Mouse (Mus musculus): ENCODE results near the gene Cyb5r2.

Gene Cyb5r2

GRCm38 (mm10) chr7:107757308-107758151 is at the start of gene Cyb5r2:
Gene Cyb5r2, minus strand, starts transcription at chr7:107758032.
- no peak for DNase-seq (ENCODE audit: low read depth, low spot score)

DNA sequence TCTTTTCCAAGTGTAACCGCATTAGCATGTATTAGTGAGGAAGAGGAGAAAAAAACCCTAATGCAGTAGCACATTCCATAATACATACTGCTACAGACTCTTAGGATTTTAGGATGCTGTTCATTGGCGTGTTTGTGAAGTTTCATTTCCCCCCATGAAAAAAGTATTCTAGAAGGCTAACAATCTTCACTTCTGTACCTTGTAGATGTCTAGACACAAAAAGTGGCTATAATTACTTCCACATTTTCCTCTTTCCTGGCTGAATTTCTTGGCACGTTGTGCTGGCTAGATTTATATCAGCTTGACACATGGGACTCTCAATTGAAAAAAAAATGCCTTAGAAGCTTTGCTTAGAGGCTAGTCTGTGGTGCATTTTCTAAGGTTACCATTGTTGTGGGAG is 44.3 kb upstream of the Cyb5r2 start:
- DNase-seq (ENCODE audit: low read depth, low spot score): no peak

DNA sequence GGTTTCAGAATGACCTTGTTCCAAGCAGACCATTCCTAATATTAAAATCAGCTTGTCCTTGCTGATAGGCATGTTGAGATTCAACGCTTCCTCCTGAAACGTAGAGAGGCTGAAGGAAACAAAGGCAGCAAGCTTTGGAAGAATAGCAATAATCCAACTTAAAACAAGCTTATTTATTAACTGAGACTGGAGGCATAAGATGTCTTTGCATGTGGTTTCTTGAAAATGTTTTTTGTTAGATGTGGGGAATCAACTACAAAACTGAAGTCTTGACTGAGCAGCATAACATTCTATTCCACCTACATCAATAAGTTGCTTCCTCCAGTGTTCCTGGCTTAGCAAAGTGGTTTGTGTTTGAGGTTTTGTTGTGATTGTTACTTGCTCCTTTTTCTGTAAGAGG is 43.3 kb upstream of the Cyb5r2 start, which contains the start of gene Ovch2:
Ovch2 (minus strand) TSS at position 101 of the 400 bp plus-strand sequence.
- DNase-seq (ENCODE audit: low read depth, low spot score): no peak

DNA sequence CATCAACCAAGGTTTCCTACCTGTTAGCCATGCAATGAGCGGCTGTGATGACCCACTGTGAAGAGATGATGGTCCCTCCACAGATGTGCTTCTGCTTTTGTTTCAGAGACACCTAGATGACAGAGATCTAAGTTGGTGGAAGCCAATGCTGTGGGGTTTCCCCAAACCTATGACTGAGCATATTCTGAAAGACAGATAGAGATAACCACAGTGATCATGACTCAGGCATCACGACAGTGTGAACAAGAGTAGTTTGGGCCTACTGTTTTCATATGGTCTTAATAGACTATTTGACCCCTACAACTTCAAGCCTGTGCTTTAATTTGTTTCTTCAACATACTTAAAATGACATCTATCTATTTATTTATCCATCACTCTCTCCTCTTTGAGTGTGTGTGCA is 38.7 kb upstream of the Cyb5r2 start:
- no peak for DNase-seq (ENCODE audit: low read depth, low spot score)

- peak; percentile 15 for DNase-seq (ENCODE audit: low read depth, low spot score)
These were observed 30.3 kb upstream of the Cyb5r2 start for GRCm38 (mm10) chr7:107787977-107788620.

- DNase-seq (ENCODE audit: low read depth, low spot score): no peak
These were observed 21.8 kb upstream of the Cyb5r2 start for GRCm38 (mm10) chr7:107779611-107780010.

GRCm38 (mm10) chr7:107778216-107778615 is 20.4 kb upstream of the Cyb5r2 start:
- no peak for DNase-seq (ENCODE audit: low read depth, low spot score)

- DNase-seq (ENCODE audit: low read depth, low spot score): no peak
These were observed 13.0 kb upstream of the Cyb5r2 start for GRCm38 (mm10) chr7:107770812-107771211.

GRCm38 (mm10) chr7:107756748-107757147 is 1.1 kb downstream of the Cyb5r2 start:
- DNase-seq (ENCODE audit: low read depth, low spot score): no peak

- DNase-seq (ENCODE audit: low read depth, low spot score): no peak
These were observed 1.9 kb downstream of the Cyb5r2 start for GRCm38 (mm10) chr7:107755905-107756304.

- DNase-seq (ENCODE audit: low read depth, low spot score): no peak
These were observed 5.8 kb downstream of the Cyb5r2 start for GRCm38 (mm10) chr7:107752031-107752520.

GRCm38 (mm10) chr7:107749721-107750120 is 8.1 kb downstream of the Cyb5r2 start:
- no peak for DNase-seq (ENCODE audit: low read depth, low spot score)

DNA sequence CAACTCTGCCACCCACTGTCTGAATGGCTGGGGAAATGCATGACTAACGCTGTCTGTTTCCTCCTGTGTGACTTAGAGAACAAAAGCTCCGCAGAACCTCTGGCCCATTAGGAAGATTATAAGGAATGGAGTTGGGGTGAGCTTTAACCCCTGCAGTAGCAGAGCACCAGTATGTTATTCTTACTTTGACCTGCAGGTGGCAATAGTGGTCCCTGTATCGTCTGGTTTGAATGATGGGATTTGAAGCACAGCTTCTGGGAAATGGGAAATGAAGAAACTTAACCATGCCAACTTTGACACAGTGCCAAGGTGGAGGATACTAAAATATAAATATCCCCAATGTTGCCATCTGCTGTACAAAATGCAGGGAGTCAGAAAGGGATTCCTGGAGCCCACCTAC is 8.6 kb downstream of the Cyb5r2 start:
- peak; percentile 12 for DNase-seq (ENCODE audit: low read depth, low spot score)

DNA sequence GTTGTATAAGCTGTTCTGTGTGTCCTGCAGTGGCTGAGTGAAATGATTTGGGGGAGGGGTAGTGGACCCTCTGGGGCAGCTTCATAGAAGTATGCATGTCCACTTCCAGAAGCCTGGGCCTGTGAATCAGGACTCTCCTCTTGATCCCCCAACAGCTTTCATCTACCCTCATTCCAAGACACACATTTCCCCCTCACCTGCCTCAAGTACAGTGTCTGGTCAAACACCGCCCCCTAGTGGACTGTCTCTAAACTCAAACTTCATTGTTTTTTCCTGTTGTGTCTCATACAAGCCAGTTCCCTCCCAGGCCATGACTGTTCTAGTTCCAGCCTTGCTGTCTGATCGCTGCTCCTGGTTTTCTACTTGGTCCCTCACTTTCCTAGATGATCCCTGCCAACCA is 9.9 kb downstream of the Cyb5r2 start:
- no peak for DNase-seq (ENCODE audit: low read depth, low spot score)

- DNase-seq (ENCODE audit: low read depth, low spot score): no peak
These were observed 10.4 kb downstream of the Cyb5r2 start for GRCm38 (mm10) chr7:107747476-107747875.

DNA sequence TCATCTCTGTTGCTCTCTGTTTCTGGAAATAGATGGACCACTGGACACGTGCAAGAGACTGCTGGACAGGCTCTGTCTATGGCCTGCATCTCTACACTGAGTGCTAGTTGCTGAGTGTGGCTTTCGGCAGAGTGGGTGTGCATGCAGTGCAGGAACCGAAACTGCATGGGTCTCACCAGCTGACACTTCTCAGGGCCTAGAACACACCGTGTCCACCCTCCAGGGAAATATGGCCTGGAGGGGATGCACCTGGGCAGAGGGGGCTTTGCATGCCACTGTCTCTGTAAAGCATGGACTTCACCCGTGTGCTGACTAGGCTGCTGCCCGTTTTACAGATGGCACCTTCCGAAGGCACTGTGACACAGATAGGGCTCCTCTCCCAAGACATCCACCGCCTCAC is 11.8 kb downstream of the Cyb5r2 start:
- DNase-seq (ENCODE audit: low read depth, low spot score): no peak

DNA sequence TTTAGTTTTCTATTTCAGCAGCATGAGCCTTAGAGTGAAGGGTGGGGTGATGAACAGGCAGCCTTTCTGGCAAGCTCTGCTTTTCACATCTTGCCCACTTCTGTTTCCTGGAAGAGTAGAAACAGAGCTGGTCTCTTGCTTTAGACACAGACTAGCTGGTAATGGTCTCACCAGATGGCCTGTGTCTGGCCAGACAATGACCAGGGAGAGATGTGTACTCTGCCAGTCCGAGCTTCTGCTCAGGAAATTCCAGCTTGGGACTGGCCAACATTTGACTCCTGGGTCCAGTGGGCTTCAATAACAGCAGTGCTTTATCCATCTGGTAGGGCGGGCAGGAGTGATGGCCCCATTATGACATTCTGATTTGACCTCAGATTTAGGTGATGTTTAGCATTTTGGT is 12.7 kb downstream of the Cyb5r2 start:
- no peak for DNase-seq (ENCODE audit: low read depth, low spot score)

- DNase-seq (ENCODE audit: low read depth, low spot score): no peak
These were observed 13.4 kb downstream of the Cyb5r2 start for GRCm38 (mm10) chr7:107744454-107744853.

DNA sequence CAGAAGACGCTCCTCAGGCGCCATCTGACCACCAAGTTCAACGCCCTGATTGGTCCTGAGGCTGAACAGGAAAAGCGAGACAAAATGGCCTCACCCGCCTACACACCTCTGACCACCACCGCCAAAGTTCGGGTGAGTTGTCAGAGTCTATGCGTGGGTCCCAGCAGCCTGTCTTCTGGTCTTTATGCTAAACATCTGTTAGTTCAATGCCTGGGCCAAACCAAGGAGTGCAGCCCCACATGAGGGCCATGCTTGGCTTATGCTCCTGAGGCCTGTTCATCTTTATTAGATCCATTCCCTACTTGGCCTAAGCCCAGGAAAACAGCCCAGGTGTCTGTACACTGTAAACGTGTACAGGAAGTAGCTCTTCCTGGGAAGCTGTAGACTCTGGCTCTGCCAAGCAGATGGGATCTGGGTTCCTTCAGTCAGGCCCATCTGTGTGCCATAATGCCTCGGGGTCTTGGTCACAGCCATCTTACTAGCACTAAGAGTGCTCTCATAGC is 14.8 kb downstream of the Cyb5r2 start:
- DNase-seq (ENCODE audit: low read depth, low spot score): no peak

DNA sequence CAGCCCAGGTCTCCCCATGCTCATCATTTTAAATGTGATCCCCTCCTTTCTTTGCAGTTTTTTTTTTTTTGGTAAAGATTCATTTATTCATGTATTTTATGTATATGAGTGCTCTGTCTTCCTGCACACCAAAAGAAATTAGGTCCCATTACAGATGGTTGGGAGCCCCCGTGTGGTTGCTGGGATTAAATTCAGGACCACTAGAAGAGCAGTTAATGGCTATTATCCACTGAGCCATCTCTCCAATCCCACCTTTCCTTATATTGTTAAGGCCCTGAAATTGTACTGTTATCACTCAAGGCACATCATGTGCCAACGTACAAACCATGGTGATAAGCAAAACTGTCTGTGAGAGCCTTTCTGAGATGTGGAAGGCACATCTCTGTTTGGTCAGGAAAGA is 19.1 kb downstream of the Cyb5r2 start:
- no peak for DNase-seq (ENCODE audit: low read depth, low spot score)

DNA sequence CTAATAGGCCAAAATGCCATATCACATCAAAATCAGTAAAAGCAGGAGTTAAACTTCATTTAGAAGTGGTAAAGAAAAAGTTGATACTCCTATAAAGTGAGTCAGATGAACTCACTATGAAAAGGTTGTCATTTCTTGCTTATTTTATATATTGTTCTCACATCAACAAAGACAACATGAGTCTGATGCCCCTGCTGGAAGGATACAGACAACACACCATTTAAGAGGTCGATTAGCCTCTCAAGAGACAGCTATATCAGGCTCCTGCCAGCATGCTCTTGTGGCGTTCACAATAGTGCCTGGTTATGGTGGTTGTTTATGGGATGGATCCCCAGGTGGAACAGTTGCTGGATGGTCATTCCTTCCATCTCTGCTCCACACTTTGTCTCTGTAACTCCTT is 24.7 kb downstream of the Cyb5r2 start:
- DNase-seq (ENCODE audit: low read depth, low spot score): no peak

- DNase-seq (ENCODE audit: low read depth, low spot score): no peak
These were observed 27.2 kb downstream of the Cyb5r2 start for GRCm38 (mm10) chr7:107730587-107730986.

DNA sequence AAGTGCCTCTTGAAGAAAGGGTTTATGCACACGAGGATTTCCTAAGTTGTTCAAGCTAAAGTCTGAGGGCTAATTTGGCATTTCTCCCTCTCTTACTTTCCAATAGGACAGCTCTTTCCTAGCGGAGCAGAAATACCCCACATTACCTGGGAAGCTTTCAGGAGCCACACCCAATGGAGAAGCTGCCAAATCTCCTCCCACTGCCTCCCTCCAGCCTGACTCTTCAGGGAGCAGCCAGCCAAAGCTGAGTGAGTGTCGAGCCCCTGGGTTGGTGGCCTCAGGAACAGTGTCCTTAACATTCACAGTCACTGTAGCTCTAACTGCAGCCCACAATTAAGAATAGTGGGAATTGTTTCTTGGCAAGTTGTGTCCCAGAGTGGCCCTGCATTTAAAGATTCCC is 30.3 kb downstream of the Cyb5r2 start:
- no peak for DNase-seq (ENCODE audit: low read depth, low spot score)
